Mouse (Mus musculus): ENCODE measurements around the gene Pabpn1. TPM values are rescaled to one million over a fixed set of nuclear protein-coding genes. Genes with fewer than 3 reads are reported as not detected.

Pabpn1 gene
- polyA plus RNA-seq, 1 experiment: not detected

DNA sequence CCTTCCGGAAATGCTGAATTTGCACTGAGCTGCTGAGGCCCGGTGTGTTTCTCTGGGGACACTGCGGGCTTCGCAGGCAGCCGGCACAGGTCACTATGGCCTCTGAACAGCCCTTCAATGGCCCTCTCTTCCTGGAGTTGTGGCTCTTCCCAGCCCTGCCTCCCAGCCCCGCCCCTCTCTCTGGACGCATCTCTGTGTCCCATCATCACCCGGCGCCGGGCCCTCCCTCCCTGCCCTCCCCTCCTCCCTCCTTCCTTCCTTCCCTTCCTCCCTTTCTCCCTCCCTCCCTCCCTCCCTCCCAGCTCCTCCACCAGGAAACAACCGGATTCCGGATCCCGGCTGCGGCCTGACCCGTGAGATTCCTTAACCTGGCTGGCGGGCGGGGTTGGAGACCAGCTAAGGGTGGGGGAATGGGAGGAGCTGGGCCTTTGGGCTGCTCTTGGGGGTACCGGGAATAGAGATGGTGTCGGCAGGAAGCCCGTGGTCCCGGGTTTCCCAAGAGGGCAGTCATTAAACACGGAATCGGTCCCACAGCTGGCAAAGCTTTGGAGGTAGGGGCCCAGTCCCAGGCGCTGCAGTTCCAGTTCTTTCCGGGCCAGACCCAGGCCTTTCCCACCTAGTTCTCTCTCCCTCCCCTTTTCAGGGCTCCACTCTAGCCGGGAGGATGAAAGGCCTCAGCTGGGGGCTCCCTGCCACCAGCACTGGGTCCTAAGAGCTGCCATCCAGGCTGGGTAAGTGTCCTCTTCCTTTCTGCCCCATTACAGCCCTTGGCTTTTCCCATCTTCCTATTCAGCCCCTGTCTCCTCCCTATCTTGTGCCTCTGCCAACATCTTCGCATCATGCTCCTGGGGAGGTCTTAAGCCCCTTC lies 8.9 kb upstream of the Pabpn1 start, which contains the start of the genes Bcl2l2 and Gm20521:
TSS of gene Bcl2l2 (plus strand) at position 224 of the 868 bp plus-strand sequence.
TSS of gene Gm20521 (plus strand) at position 288 of the 868 bp plus-strand sequence.
- peaks cover 23% of the 10 kb centered on the region for H3K4me1 ChIP-seq (ENCODE audit: control insufficient read depth, insufficient read depth, low read length)
- peak within 1 kb of the TSS; percentile 72 for H3K4me3 ChIP-seq (ENCODE audit: insufficient read depth, low read depth, low read length)
- TF ChIP-seq POLR2A (IDR thresholded peaks at IDR 0.05; ENCODE audit: insufficient read depth, low read depth, low read length) (0 out of 2 replicates have a peak, but pooled peaks have one; percentile 30), CTCF (IDR thresholded peaks at IDR 0.05; ENCODE audit: insufficient read depth, low read depth, low read length) (no peak)
- WGBS: under 1% methylated on average over 27 of the region's 27 CpGs
- H3K27ac ChIP-seq (ENCODE audit: insufficient read depth, low read depth, low read length): peak within 1 kb of the TSS; percentile 75

DNA sequence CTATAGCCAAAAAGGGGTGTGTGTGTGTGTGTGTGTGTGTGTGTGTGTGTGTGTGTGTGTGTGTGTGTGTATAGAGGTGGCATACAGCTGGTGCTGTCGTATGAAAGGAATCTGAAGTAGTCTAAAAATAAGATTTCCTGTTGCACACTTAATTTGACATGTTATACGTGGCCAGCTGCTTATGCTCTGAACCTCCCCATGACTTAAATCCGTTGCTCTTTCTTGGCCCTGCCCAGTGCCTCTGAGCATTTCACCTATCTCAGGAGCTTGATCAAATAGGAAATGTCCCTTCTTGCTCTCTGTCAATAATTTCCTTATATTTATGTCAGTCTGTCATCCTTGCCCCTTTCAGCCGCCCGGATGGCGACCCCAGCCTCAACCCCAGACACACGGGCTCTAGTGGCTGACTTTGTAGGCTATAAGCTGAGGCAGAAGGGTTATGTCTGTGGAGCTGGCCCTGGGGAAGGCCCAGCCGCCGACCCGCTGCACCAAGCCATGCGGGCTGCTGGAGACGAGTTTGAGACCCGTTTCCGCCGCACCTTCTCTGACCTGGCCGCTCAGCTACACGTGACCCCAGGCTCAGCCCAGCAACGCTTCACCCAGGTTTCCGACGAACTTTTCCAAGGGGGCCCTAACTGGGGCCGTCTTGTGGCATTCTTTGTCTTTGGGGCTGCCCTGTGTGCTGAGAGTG lies 8.1 kb upstream of the Pabpn1 start:
- TF ChIP-seq POLR2A (IDR thresholded peaks at IDR 0.05; ENCODE audit: insufficient read depth, low read depth, low read length) (no peak), CTCF (IDR thresholded peaks at IDR 0.05; ENCODE audit: insufficient read depth, low read depth, low read length) (no peak)
- Histone ChIP-seq H3K4me1 (ENCODE audit: control insufficient read depth, insufficient read depth, low read length) (peaks cover 23% of the 10 kb centered on the region), H3K4me3 (ENCODE audit: insufficient read depth, low read depth, low read length) (peak overlapping the region; percentile 72), H3K27ac (ENCODE audit: insufficient read depth, low read depth, low read length) (peak overlapping the region; percentile 58; the same call in 1 of the 2 replicates)
- 34% methylated on average over 21 of the region's 21 CpGs for WGBS

DNA sequence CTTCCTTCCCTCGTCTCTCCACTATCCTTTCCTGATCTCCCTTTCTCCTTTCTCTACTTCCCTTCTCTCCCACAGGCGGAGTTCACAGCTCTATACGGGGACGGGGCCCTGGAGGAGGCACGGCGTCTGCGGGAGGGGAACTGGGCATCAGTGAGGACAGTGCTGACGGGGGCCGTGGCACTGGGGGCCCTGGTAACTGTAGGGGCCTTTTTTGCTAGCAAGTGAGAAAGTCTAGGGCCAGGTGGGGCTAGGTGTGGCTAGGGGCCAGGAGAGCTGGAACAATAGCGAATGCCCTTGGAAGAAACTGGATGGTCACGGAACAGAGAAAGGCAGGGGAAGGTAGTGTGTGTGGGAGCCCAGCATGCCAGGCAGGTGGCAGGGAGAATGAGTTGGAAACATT lies 7.0 kb upstream of the Pabpn1 start:
- 90% methylated on average over 11 of the region's 11 CpGs for WGBS
- TF ChIP-seq POLR2A (IDR thresholded peaks at IDR 0.05; ENCODE audit: insufficient read depth, low read depth, low read length): no peak
- no peak for TF ChIP-seq CTCF (IDR thresholded peaks at IDR 0.05; ENCODE audit: insufficient read depth, low read depth, low read length)
- Histone ChIP-seq H3K4me1 (ENCODE audit: control insufficient read depth, insufficient read depth, low read length) (peaks cover 23% of the 10 kb centered on the region), H3K27ac (ENCODE audit: insufficient read depth, low read depth, low read length) (no peak overlapping the region), H3K4me3 (ENCODE audit: insufficient read depth, low read depth, low read length) (no peak overlapping the region)

DNA sequence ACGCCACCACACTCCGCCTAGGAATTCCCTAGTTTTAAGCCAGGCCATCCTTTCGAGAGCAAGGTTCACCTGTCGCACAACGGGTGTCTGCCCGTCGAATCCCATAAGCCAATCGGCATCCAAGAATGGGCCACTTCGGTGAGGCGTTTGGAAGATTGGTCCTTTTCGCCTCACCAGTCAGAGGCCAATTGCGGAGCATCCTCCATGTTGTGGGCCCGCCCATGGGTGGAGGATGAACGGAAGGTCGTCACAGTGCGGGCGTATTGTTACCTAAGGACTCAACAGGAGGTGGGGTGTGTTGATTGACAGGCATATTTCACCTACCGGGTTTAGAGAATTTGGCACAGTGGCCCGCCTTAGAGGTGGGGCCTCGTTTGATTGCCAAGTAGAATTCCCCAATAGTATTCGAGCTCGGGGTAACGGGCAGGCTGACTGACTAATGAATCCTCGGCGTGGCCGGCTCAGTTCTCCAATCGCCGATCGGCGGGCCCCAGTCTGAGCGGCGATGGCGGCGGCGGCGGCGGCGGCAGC lies 1.4 kb downstream of the Pabpn1 start:
- TF ChIP-seq POLR2A (IDR thresholded peaks at IDR 0.05; ENCODE audit: insufficient read depth, low read depth, low read length): peak; percentile 42; the same call in 1 of the 2 replicates
- TF ChIP-seq CTCF (IDR thresholded peaks at IDR 0.05; ENCODE audit: insufficient read depth, low read depth, low read length): no peak
- no peaks in the 10 kb centered on the region for H3K4me1 ChIP-seq (ENCODE audit: control insufficient read depth, insufficient read depth, low read length)
- peak overlapping the region; percentile 87 for H3K27ac ChIP-seq (ENCODE audit: insufficient read depth, low read depth, low read length)
- WGBS: under 1% methylated on average over 38 of the region's 38 CpGs
- peak overlapping the region; percentile 73 for H3K4me3 ChIP-seq (ENCODE audit: insufficient read depth, low read depth, low read length)

DNA sequence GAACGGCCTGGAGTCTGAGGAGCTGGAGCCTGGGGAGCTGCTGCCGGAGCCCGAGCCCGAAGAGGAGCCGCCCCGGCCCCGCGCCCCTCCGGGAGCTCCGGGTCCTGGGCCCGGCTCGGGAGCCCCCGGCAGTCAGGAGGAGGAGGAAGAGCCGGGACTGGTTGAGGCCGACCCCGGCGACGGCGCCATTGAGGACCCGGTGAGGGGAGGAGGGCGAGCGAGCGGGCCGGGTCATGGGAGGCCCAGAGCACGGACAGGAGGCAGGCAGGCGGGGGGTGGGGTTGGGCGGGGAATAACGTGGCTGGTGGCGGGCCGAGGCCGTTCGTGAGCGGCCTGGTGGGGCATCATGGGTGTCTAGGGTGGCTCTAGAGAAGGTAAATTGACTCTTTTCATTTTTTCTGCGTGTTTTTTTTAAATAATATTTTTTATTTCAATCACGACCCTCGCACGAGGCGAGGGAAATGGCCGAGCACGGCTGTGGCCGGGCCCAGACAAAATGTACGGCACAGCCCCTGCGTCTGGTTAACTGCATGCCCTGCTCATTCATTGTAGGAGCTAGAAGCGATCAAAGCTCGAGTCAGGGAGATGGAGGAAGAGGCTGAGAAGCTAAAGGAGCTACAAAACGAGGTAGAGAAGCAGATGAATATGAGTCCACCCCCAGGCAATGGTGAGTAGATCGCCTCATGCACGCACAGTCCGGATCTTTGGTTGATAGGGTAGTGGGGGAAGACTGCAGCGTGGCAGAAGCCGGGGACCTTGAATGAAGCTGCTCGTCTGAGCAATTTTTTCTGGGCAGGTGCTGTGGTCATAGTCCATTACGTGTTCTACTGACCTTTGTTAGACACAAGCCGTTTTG lies 2.2 kb downstream of the Pabpn1 start:
- Histone ChIP-seq H3K4me3 (ENCODE audit: insufficient read depth, low read depth, low read length) (peak overlapping the region; percentile 73), H3K27ac (ENCODE audit: insufficient read depth, low read depth, low read length) (peak overlapping the region; percentile 33; the same call in 1 of the 2 replicates), H3K4me1 (ENCODE audit: control insufficient read depth, insufficient read depth, low read length) (no peaks in the 10 kb centered on the region)
- WGBS: under 1% methylated on average over 54 of the region's 54 CpGs
- TF ChIP-seq POLR2A (IDR thresholded peaks at IDR 0.05; ENCODE audit: insufficient read depth, low read depth, low read length) (no peak), CTCF (IDR thresholded peaks at IDR 0.05; ENCODE audit: insufficient read depth, low read depth, low read length) (no peak)

DNA sequence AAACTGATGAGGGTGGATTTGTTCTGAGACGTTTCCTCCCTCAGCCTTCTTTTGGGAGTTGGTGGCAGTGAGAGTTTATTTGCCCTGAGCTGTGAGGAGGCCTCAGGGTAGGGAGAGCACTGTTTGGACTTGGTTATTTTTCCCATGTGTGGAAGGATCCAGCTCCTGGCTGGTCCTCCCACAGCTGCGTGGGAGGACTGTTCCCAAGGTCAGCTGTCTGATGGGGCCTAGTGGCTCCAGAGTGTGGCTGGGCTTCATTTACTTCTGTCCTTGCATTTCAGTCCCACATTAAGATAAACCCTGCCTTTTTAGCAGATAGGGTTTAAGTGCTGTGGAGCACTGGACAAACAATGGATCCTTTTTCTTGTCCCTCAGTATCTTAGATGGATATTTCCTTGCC lies 5.1 kb downstream of the Pabpn1 start:
- TF ChIP-seq CTCF (IDR thresholded peaks at IDR 0.05; ENCODE audit: insufficient read depth, low read depth, low read length) (no peak), POLR2A (IDR thresholded peaks at IDR 0.05; ENCODE audit: insufficient read depth, low read depth, low read length) (no peak)
- Histone ChIP-seq H3K4me1 (ENCODE audit: control insufficient read depth, insufficient read depth, low read length) (no peaks in the 10 kb centered on the region), H3K27ac (ENCODE audit: insufficient read depth, low read depth, low read length) (no peak overlapping the region), H3K4me3 (ENCODE audit: insufficient read depth, low read depth, low read length) (no peak overlapping the region)
- WGBS: 41% methylated on average over 2 of the region's 2 CpGs

DNA sequence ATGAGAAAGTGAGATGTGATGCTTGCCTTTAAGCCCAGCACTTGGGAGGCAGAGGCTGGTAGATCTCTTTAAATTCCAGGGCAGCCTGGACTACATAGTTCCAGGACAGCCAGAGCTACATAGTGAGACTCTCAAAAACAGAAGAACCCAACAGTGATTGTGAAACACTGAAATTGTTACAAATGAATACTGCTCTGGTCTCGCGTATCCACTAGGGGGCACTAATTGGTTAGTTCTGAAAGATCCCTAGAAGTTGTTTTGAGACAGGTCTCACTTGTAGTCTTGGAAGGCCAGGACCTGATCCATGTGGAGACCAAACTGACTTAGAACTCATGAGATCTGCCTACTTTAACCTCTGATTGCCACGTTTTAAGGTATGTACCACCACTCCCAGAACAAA lies 8.1 kb downstream of the Pabpn1 start:
- no peak for TF ChIP-seq CTCF (IDR thresholded peaks at IDR 0.05; ENCODE audit: insufficient read depth, low read depth, low read length)
- Histone ChIP-seq H3K4me1 (ENCODE audit: control insufficient read depth, insufficient read depth, low read length) (no peaks in the 10 kb centered on the region; the same call in 1 of the 2 replicates), H3K27ac (ENCODE audit: insufficient read depth, low read depth, low read length) (no peak overlapping the region), H3K4me3 (ENCODE audit: insufficient read depth, low read depth, low read length) (no peak overlapping the region)
- WGBS: 2% methylated on average over 3 of the region's 3 CpGs

DNA sequence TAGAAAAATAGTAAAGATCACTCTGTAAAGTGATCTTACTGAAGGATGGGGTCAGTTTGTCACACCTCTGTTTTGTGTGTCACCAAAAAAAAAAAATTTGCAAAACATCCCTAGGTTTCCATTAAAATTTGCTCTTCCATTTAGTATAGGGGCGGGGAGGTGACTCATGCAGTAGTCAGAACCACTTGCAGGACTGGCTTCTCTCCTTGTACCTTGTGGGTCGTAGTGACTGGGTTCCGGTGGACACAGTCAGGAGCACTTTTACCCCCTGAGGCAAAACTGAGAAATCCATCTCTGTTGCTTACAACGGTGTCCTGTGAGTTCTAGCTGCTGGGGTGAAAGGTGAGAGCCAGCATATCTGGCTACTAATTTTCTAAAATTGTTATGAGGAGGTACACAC lies 11.3 kb downstream of the Pabpn1 start:
- TF ChIP-seq CTCF (IDR thresholded peaks at IDR 0.05; ENCODE audit: insufficient read depth, low read depth, low read length) (no peak), POLR2A (IDR thresholded peaks at IDR 0.05; ENCODE audit: insufficient read depth, low read depth, low read length) (no peak)
- H3K4me1 ChIP-seq (ENCODE audit: control insufficient read depth, insufficient read depth, low read length): peaks cover 13% of the 10 kb centered on the region; the same call in 1 of the 2 replicates
- no peak overlapping the region for H3K4me3 ChIP-seq (ENCODE audit: insufficient read depth, low read depth, low read length)
- WGBS: 63% methylated on average over 4 of the region's 4 CpGs
- no peak overlapping the region for H3K27ac ChIP-seq (ENCODE audit: insufficient read depth, low read depth, low read length)

Data from olfactory bulb, adult 2 months (tissue).